Mouse (Mus musculus) gastrocnemius, adult 2 months (tissue): ENCODE results near the gene Gns. TPM values are rescaled to one million over a fixed set of nuclear protein-coding genes. Genes with fewer than 3 reads are reported as not detected.
"Not testable (repeated sequence)": the region's sequence is repeated elsewhere in the genome, so short reads cannot be mapped to it uniquely, and the experiment has no call there.

Experiments
- DNase-seq: peaks from one replicate; pipeline ENCODE4 v3.0.0; 2022
- H3K27ac ChIP-seq: fragments of 200-600 bp; 2 replicates; pipeline ENCODE4 v1.8.1; 2022; ENCODE audit warnings: mild to moderate bottlenecking
- H3K4me3 ChIP-seq: fragments of 200-600 bp; 2 replicates; pipeline ENCODE4 v1.8.1; 2022; ENCODE audit warnings: mild to moderate bottlenecking, moderate library complexity
- CTCF ChIP-seq: fragments of 200-600 bp; IDR thresholded peaks from 2 replicates; pipeline ENCODE4 v1.8.1; 2022; ENCODE audit warnings: antibody characterized with exemption, mild to moderate bottlenecking, moderate library complexity
- intact Hi-C: fragments of 180-260 bp; cut with DNase I; formaldehyde crosslinking; loops from one replicate; pipeline ENCODE4 v1.15.1; 2025
- long read RNA-seq, 2 experiments: library from polyadenylated mRNA; stranded (forward); transcript quantifications; one replicate each; pipeline ENCODE4 v2.0.0; 2021
- total RNA-seq, 2 experiments: library from RNA; stranded (reverse); gene quantifications; 2 replicates each; pipeline ENCODE4 v1.2.3; 2021

The Gns gene
- total RNA-seq, result 10 to 100 TPM; 27.3 to 34.0 TPM
- long read RNA-seq, experiment 1, transcript Gns-201 (14 exons, 3,855 nt), result major isoform, 58 of 72 reads
- long read RNA-seq, experiment 1, partial matches to known transcripts, result 9 of 72 reads
- long read RNA-seq, experiment 1, other reads (novel, unspliced or antisense), result 4 of 72 reads
- long read RNA-seq, experiment 2, transcript Gns-201 (14 exons, 3,855 nt), result major isoform, 50 of 58 reads
- long read RNA-seq, experiment 2, partial matches to known transcripts, result 5 of 58 reads
- long read RNA-seq, experiment 2, other reads (novel, unspliced or antisense), result 3 of 58 reads

DNA sequence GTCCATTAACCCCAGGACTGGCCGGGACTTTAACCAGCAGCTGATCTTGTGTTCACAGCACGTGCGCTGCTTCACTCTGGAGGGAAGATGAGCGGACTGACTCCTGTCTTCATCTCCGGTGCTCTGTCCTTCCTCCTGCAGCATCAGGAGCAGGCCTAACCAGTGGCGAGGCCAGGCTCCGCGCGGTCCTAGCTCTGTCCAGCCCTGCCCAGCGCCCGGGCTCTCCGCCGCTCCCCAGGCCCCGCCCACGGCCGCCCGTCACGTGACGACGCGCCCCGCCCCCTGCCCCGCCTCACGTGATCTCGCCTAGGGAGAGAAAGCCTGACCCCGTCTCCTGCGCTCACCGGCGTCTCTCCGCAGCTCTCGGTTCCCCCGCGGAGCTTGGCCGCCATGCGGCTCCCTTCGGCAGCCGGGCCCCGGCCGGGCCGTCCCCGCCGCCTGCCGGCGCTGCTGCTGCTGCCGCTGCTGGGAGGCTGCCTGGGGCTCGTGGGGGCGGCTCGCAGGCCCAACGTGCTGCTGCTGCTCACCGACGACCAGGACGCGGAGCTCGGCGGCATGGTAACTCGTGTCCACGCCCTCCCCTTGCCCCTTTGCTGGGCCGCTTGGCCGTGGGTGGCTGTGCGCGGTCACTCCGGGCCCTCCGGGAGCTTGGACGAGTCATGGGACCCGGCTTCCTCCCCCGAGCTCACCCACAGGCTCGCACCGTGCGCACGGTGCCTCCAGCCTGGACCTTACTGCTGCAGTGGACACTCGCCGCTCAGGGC is at the start of gene Gns:
Gns (plus strand) TSS at position 290 of the 764 bp plus-strand sequence.
- TF ChIP-seq CTCF, result no peak; the same call in 1 of the 2 replicates
- H3K27ac ChIP-seq, result peak within 1 kb of the TSS; percentile 92
- H3K4me3 ChIP-seq, result peak within 1 kb of the TSS; percentile 98
- intact Hi-C loops, result no loop called here
- DNase-seq, result peak; percentile 94

DNA sequence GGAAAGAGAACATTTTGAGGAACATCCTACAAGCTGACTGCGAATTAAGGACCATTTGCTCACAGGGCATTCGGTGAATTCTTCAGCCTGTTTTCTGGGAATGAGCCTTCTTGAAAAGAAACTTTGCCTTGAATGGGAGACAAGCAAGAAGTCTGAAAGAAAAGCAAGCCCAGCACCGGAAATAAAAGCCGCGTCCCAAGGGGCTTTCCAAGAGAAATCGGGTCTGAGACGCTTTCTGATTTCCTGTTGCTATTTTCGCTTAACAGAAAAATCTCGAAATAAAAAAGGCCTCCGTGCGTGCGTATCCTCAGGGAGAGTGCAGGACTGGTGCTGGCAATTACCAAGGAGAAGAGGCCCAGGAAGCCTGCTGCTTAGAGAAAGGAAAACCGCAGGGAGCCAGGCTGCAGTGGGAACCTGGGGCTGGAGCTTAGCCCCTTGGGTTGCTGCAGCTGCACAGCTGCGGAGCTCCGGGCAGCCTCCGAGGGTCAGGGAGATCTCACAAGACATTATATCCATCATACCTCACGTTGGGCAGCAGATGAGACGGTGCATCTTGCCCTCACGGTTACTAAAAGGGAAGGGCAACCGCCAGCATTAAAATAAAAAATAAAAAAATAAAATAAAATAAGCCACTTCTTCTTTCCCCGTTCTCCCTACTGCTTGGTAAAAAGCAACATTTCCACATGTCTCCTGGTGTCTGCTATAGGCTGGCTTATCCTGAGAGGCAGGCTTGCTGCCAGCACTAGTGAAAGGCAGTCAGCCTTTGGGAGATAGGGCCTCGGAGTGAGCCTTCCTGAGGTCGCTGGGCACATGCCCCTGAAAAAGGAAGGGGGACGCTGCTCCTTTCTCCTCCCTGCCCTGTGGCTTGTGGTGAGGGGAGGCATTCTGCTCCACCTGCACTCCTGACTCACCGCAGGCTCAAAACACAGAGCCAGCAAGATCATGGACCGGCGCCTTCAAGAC is 49.3 kb upstream of the Gns start:
- peak overlapping the region; percentile 63 for H3K27ac ChIP-seq
- no peak for DNase-seq
- no peak for TF ChIP-seq CTCF
- H3K4me3 ChIP-seq, result peak overlapping the region; percentile 43
- intact Hi-C loops, result no loop called here

- no peak for DNase-seq
- TF ChIP-seq CTCF, result no peak
- H3K4me3 ChIP-seq, result 0 out of 2 replicates have a peak overlapping the region, but pooled peaks have one; percentile 13
- H3K27ac ChIP-seq, result peak overlapping the region; percentile 63
- intact Hi-C loops, result no loop called here
Observed at GRCm38 (mm10) chr10:121316361-121316760, 48.5 kb upstream of the Gns start.

- TF ChIP-seq CTCF, result no peak
- Histone ChIP-seq H3K27ac (no peak overlapping the region), H3K4me3 (no peak overlapping the region)
- no peak for DNase-seq
- intact Hi-C loops, result no loop called here
Observed at GRCm38 (mm10) chr10:121318397-121318950, 46.4 kb upstream of the Gns start.

GRCm38 (mm10) chr10:121323493-121323892 is 41.4 kb upstream of the Gns start:
- Histone ChIP-seq H3K4me3 (no peak overlapping the region), H3K27ac (no peak overlapping the region)
- no peak for TF ChIP-seq CTCF
- intact Hi-C loops, result no loop called here
- no peak for DNase-seq

DNA sequence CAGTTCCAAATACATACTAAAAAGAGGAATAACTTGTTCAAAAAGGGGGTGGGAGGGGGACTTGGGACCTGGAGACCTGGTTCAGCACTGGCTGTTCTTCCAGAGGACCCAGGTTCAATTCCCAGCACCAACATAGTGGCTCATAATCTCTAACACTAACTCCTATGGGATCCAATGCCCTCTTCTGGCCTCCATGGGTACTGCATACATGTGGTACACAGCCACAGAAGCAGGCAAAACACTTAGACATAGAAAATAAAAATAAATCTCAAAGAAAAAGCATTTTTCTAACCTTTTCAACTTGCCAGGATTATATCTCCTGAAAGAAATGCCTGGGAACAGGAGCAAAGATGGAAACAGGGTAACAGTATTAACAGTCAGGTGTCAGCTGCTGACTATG is 38.7 kb upstream of the Gns start:
- Histone ChIP-seq H3K27ac (no peak overlapping the region), H3K4me3 (no peak overlapping the region)
- TF ChIP-seq CTCF, result peak; percentile 39
- DNase-seq, result no peak
- intact Hi-C loops, result no loop called here

DNA sequence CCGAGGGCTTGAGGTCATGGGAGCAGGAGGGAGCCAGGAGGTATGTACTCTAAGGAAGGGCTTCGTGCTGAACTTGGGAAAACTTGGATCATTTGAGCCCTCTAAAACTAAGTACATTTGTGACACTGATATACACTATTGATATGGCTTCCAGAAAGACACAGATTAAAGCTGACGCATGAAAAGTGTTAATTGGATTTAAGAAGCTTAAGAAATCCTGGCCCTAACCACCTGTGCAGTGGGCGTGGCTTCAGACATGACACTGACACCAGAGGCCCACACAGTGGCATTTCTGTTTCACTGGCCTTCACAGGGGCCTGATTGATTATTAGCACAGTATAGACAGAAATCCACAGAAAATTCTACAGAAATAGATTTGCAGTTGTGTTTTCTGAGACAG is 35.3 kb upstream of the Gns start:
- H3K4me3 ChIP-seq, result no peak overlapping the region
- H3K27ac ChIP-seq, result no peak overlapping the region
- intact Hi-C loops, result no loop called here
- TF ChIP-seq CTCF, result no peak
- no peak for DNase-seq

- intact Hi-C loops, result no loop called here
- Histone ChIP-seq H3K4me3 (no peak overlapping the region), H3K27ac (no peak overlapping the region)
- peak; percentile 63 for DNase-seq
- TF ChIP-seq CTCF, result peak; percentile 84
Observed at GRCm38 (mm10) chr10:121330940-121331339, 34.0 kb upstream of the Gns start.

DNA sequence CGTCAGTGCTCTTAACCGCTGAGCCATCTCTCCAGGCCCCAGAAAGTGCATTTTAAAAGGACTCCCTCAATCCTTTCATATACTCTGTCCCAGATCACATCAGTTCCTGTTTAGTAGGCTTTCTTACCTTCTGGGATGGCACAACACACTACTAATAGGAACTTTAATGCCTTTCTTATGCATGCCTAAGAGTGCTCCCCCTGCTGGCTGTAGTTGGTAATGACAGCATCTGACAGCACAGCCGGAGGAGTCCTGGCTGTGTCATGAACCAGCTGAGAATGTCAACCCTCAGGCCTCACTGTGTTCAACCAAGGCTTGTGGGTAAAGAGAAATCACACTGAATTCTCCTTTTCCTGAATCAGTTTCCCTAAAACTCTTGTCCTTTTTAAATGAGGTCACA is 30.3 kb upstream of the Gns start:
- TF ChIP-seq CTCF, result peak; percentile 91
- intact Hi-C loops, result no loop called here
- no peak overlapping the region for H3K4me3 ChIP-seq
- DNase-seq, result peak; percentile 56
- no peak overlapping the region for H3K27ac ChIP-seq

DNA sequence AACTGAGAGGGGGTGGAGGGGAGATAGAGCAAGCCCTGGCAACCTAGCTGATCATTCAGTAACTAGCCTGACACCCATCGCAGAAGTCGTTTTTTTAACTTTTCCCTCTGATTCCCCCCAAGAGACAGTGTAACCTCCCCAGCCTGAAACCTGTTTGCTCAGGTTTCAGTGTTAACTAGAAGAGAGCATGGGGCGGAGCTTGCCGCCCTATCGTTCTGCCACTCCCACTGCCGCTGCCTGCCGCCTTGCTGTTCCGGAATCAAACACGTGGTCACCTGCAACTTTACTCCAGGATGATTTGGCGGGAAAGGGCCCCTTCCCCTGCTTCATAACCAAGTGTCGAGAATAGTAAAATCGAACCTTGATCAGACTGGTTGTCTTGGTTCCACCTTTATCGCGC is 28.4 kb upstream of the Gns start:
- DNase-seq, H3K4me3 ChIP-seq, intact Hi-C loops, H3K27ac ChIP-seq: not testable (repeated sequence)

DNA sequence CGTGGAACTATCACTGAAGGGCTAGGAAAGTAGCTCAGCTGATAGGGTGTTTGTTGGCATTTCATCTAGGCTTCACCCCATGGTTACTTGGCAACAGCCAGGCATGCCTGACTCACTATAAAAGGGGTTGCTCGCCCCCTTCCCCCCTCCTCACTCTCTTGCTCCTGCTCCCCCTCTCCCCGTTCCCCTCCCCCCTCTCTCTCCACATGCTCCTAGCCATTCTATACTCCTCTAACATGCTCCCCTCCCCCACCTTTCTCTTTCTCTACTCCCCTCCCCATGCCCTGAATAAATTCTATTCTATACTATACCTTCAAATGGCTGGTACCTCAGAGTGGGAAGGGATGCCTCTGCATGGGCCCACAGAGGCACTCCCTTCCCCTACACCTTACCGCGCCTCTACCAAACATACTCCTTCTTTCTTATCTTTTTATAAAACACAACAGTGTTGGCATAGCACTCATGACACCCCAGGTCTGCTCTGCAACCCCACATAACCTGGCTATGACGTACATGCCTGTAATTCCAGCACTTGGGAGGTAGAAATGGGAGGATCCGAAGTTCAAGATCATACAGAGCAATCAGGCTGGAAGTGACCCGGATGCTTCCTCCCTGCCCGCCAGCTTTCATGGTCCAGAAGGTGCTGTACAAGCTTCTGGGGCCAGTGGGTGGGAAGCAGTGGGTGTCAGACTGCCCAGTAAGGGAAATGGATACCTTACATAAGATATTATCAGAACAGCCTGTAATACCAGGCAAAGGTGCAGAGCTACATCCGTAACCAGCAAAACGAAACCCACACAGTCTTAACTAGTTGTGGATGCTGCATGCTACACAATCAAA is 23.9 kb upstream of the Gns start:
- intact Hi-C loops, result no loop called here
- no peak for DNase-seq
- TF ChIP-seq CTCF, result no peak

DNA sequence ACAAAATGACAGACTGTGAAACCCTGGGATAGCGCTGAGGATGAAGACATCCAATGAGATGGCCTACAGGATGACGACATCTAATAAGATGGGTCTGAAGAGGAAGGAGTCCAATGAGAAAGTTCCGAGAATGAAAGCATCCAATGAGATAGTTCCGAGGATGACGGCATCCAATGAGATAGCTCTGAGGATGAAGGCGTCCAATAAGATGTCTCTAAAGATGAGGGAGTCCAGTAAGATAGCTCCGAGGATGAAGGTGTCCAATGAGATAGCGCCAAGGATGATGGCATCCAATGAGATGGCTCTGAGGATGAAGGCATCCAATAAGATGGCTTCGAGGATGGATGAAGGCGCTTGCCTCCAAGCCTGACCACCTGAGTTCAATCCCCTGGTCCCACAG is 22.6 kb upstream of the Gns start:
- Histone ChIP-seq H3K27ac (no peak overlapping the region), H3K4me3 (no peak overlapping the region)
- DNase-seq, result no peak
- no peak for TF ChIP-seq CTCF
- intact Hi-C loops, result no loop called here

More for the DNA sequence above, 23.9 kb upstream of the Gns start:
- no peak overlapping the region for H3K4me3 ChIP-seq
- H3K27ac ChIP-seq, result no peak overlapping the region
